In the genomic region with DNA sequence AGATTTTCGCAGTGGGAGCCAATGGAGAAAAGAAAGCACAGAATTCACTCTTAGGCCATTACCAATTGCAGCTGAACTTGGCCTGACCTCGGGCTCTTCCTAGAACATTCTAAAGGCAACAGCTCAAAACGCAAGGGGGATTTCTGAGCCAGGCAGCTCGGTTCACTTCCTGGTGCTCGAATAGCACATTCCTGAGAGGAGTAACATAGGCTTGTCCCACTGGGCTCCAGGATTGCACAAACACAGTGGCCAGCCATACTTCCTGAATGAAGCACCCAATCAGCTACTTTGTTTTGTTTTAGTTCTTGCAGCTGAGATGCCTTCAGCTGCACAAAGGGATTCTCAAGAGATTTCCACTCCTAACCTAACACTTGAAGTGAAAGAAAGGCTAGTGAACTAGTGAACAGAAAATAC, we compare ENCODE assay signal across 8 mouse cellular contexts. TPM values are rescaled to one million over a fixed set of nuclear protein-coding genes. Genes with fewer than 3 reads are reported as not detected.
DNase-seq lines count a peak whose midpoint lies in the region; ATAC-seq and TF ChIP-seq lines count a peak whose summit lies in the region.

No protein-coding gene starts in this region.

- no peaks in the 10 kb centered on the region for H3K9me3 ChIP-seq in midbrain, postnatal 0 days (ENCODE audit: low read length)
- no peaks in the 10 kb centered on the region for H3K9me3 ChIP-seq in midbrain, embryonic 10.5 days (replicated peaks)
- no peaks in the 10 kb centered on the region for H3K9me3 ChIP-seq in hindbrain, postnatal 0 days (ENCODE audit: low read length)
- H3K9me3 ChIP-seq in liver, embryonic 12.5 days (replicated peaks) = no peaks in the 10 kb centered on the region
- no peaks in the 10 kb centered on the region for H3K9me3 ChIP-seq in stomach, embryonic 15.5 days

- peak; percentile 21 for DNase-seq in midbrain, postnatal 0 days (ENCODE audit: low spot score)
- DNase-seq in midbrain, embryonic 10.5 days (ENCODE audit: low spot score) = no peak
- peak; percentile 80 for DNase-seq in gastrocnemius, adult 18-20 months (ENCODE audit: low spot score)
- peak; percentile 20 for DNase-seq in hindbrain, postnatal 0 days (ENCODE audit: low spot score)
- DNase-seq in right cerebral cortex, adult 2 months (ENCODE audit: low spot score in 2 of 2) = no peak
- DNase-seq in testis, postnatal 14 days (ENCODE audit: low spot score) = no peak

- no peaks in the 10 kb centered on the region for H3K27me3 ChIP-seq in midbrain, postnatal 0 days (ENCODE audit: insufficient read depth, low read length)
- H3K27me3 ChIP-seq in midbrain, embryonic 10.5 days (ENCODE audit: low read depth, poor library complexity, severe bottlenecking) = no peaks in the 10 kb centered on the region
- H3K27me3 ChIP-seq in hindbrain, postnatal 0 days (ENCODE audit: insufficient read depth, low read length) = no peaks in the 10 kb centered on the region
- no peaks in the 10 kb centered on the region for H3K27me3 ChIP-seq in liver, embryonic 12.5 days (replicated peaks)
- H3K27me3 ChIP-seq in stomach, embryonic 15.5 days (replicated peaks) = no peaks in the 10 kb centered on the region

- no peak overlapping the region for H3K4me3 ChIP-seq in midbrain, postnatal 0 days (ENCODE audit: low read depth, low read length)
- H3K4me3 ChIP-seq in midbrain, embryonic 10.5 days = no peak overlapping the region
- H3K4me3 ChIP-seq in hindbrain, postnatal 0 days (ENCODE audit: low read length) = no peak overlapping the region
- H3K4me3 ChIP-seq in liver, embryonic 12.5 days = no peak overlapping the region
- H3K4me3 ChIP-seq in stomach, embryonic 15.5 days (replicated peaks) = peak overlapping the region; percentile 7; the same call in 1 of the 2 replicates

- H3K4me2 ChIP-seq in midbrain, postnatal 0 days (ENCODE audit: low read depth, low read length, poor library complexity, severe bottlenecking) = no peak overlapping the region
- peak overlapping the region; percentile 17; the same call in 1 of the 2 replicates for H3K4me2 ChIP-seq in hindbrain, postnatal 0 days (ENCODE audit: low read depth, low read length)
- H3K4me2 ChIP-seq in liver, embryonic 12.5 days = peak overlapping the region; percentile 24; the same call in 1 of the 2 replicates
- peak overlapping the region; percentile 42 for H3K4me2 ChIP-seq in stomach, embryonic 15.5 days

- H3K27ac ChIP-seq in midbrain, postnatal 0 days (ENCODE audit: low read depth, low read length) = peak overlapping the region; percentile 43
- no peak overlapping the region for H3K27ac ChIP-seq in midbrain, embryonic 10.5 days (replicated peaks)
- peak overlapping the region; percentile 27; the same call in 1 of the 2 replicates for H3K27ac ChIP-seq in hindbrain, postnatal 0 days
- peak overlapping the region; percentile 60 for H3K27ac ChIP-seq in liver, embryonic 12.5 days
- peak overlapping the region; percentile 85 for H3K27ac ChIP-seq in stomach, embryonic 15.5 days

- H3K4me1 ChIP-seq in midbrain, postnatal 0 days (ENCODE audit: insufficient read depth, low read length) = peaks cover 3% of the 10 kb centered on the region; the same call in 1 of the 2 replicates
- H3K4me1 ChIP-seq in midbrain, embryonic 10.5 days = peaks cover 22% of the 10 kb centered on the region
- peaks cover 8% of the 10 kb centered on the region; the same call in 1 of the 2 replicates for H3K4me1 ChIP-seq in hindbrain, postnatal 0 days (ENCODE audit: insufficient read depth, low read length)
- peaks cover 47% of the 10 kb centered on the region for H3K4me1 ChIP-seq in liver, embryonic 12.5 days
- peaks cover 24% of the 10 kb centered on the region for H3K4me1 ChIP-seq in stomach, embryonic 15.5 days

- no peak overlapping the region for H3K9ac ChIP-seq in midbrain, postnatal 0 days (replicated peaks; ENCODE audit: low read length, poor library complexity, severe bottlenecking)
- H3K9ac ChIP-seq in hindbrain, postnatal 0 days (replicated peaks; ENCODE audit: low read length) = no peak overlapping the region
- no peak overlapping the region for H3K9ac ChIP-seq in liver, embryonic 12.5 days
- H3K9ac ChIP-seq in stomach, embryonic 15.5 days = no peak overlapping the region

- ATAC-seq in midbrain, postnatal 0 days (ENCODE audit: low FRiP score) = no peak
- no peak for ATAC-seq in hindbrain, postnatal 0 days
- no peak for ATAC-seq in liver, embryonic 12.5 days
- ATAC-seq in stomach, embryonic 15.5 days (ENCODE audit: insufficient read depth, low FRiP score, low read depth) = peak; percentile 75

- no peaks in the 10 kb centered on the region for H3K36me3 ChIP-seq in midbrain, postnatal 0 days (ENCODE audit: insufficient read depth, low read length)
- H3K36me3 ChIP-seq in midbrain, embryonic 10.5 days = peaks cover 3% of the 10 kb centered on the region; the same call in 1 of the 2 replicates
- H3K36me3 ChIP-seq in hindbrain, postnatal 0 days (ENCODE audit: insufficient read depth, low read length) = no peaks in the 10 kb centered on the region
- no peaks in the 10 kb centered on the region for H3K36me3 ChIP-seq in liver, embryonic 12.5 days
- no peaks in the 10 kb centered on the region for H3K36me3 ChIP-seq in stomach, embryonic 15.5 days

- 59% methylated on average over 5 of the region's 5 CpGs for WGBS in midbrain, postnatal 0 days
- WGBS in midbrain, embryonic 10.5 days = 67% methylated on average over 5 of the region's 5 CpGs
- WGBS in hindbrain, postnatal 0 days = 55% methylated on average over 5 of the region's 5 CpGs
- 38% methylated on average over 5 of the region's 5 CpGs for WGBS in liver, embryonic 12.5 days (ENCODE audit: insufficient replicate concordance)
- 12% methylated on average over 5 of the region's 5 CpGs for WGBS in stomach, embryonic 15.5 days

- TF ChIP-seq CTCF in midbrain, postnatal 0 days (IDR thresholded peaks at IDR 0.05) = no peak
- TF ChIP-seq CTCF in hindbrain, postnatal 0 days (IDR thresholded peaks at IDR 0.05; ENCODE audit: low read depth) = no peak

RNA-seq across cellular contexts. Expression of a gene that starts 40.1 kb away (rescaled TPM):
- total RNA-seq in midbrain, postnatal 0 days (2014; rRNA removed) = 597 and 628 TPM in 2 replicates
- 511 and 515 TPM in 2 replicates for polyA plus RNA-seq in midbrain, postnatal 0 days (2015; fragmentation: Nextera tagmentation; extraction: Ambion mirVana)
- polyA plus RNA-seq in midbrain, embryonic 10.5 days (2016; fragmentation: Nextera tagmentation; extraction: Ambion mirVana) = 107 and 133 TPM in 2 replicates
- 10 to 100 TPM; 68.7 to 96.8 TPM for total RNA-seq in gastrocnemius, adult 18-20 months (2021)
- 526 and 585 TPM in 2 replicates for total RNA-seq in hindbrain, postnatal 0 days (2014; rRNA removed)
- 487 and 498 TPM in 2 replicates for polyA plus RNA-seq in hindbrain, postnatal 0 days (2015; fragmentation: Nextera tagmentation; extraction: Ambion mirVana)
- 26.1 and 26.2 TPM in 2 replicates for polyA plus RNA-seq in liver, embryonic 12.5 days (2016; fragmentation: Nextera tagmentation; extraction: Ambion mirVana)
- polyA plus RNA-seq in stomach, embryonic 15.5 days (2015; fragmentation: Nextera tagmentation; extraction: Ambion mirVana) = 175 and 185 TPM in 2 replicates

Comparison
In these comparisons a context has a peak if more than half of its experiments do, and no peak if none do; other contexts are left out.
1. DNase-seq: peak in midbrain, postnatal 0 days (single experiment), gastrocnemius, adult 18-20 months (single experiment) and hindbrain, postnatal 0 days (single experiment); none in midbrain, embryonic 10.5 days (single experiment), right cerebral cortex, adult 2 months (0 of 2) and testis, postnatal 14 days (single experiment).